Mouse (Mus musculus): Measurements from ENCODE around the gene Akirin2.

DNA sequence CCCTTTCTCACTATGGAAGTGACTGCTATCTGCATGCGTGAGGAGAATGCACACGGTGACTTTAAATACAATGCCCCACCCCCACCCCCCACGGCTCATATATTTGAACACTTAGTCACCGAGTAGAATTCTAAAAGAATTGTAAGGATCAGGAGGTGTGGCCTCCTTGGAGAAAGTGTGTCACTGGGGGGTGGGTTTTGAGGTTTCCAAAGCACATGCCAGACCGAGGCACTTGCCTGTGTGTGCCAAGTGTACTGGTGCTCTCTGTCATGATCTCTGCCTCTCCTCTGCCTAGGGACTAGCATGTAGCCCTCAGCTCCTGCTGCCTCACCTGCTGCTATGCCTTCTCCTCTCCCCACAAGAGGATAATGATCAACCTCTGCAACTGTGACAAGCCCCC lies 31.7 kb downstream of the Akirin2 start:
- no peak for TF ChIP-seq CTCF (conservative IDR thresholded peaks at IDR 0.05; ENCODE audit: low read length)
- no peak for TF ChIP-seq NANOG (IDR thresholded peaks at IDR 0.05; ENCODE audit: borderline replicate concordance, low read length)
